Mouse (Mus musculus) heart, embryonic 16.5 days (tissue): ENCODE data around the gene Pard6b. TPM values are rescaled to one million over a fixed set of nuclear protein-coding genes. Genes with fewer than 3 reads are reported as not detected.

ENCODE experiments used
- ATAC-seq: fragments of 200-750 bp; cut with Nextera tagmentation; replicated peaks from 2 replicates; pipeline ENCODE4 v1.8.0; 2017; ENCODE audit warnings: moderate number of reproducible peaks; ENCODE audit not compliant: insufficient read depth, low FRiP score; ENCODE audit errors: extremely low read depth
- H3K27ac ChIP-seq: fragments of 300-500 bp; sonication (generic); 2 replicates; pipeline ENCODE4 v1.5.1; 2014; ENCODE audit warnings: mild to moderate bottlenecking, low read length, control low read depth, moderate library complexity
- H3K27me3 ChIP-seq: fragments of 300-500 bp; sonication (generic); 2 replicates; pipeline ENCODE4 v1.6.1; 2014; ENCODE audit warnings: low read length, mixed read lengths; ENCODE audit not compliant: control insufficient read depth, insufficient read depth
- H3K36me3 ChIP-seq: fragments of 300-500 bp; sonication (generic); 2 replicates; pipeline ENCODE4 v1.6.1; 2014; ENCODE audit not compliant: control insufficient read depth, insufficient read depth
- H3K4me1 ChIP-seq: fragments of 300-500 bp; sonication (generic); 2 replicates; pipeline ENCODE4 v1.6.1; 2014; ENCODE audit warnings: low read length, mixed read lengths; ENCODE audit not compliant: control insufficient read depth, insufficient read depth
- H3K4me2 ChIP-seq: fragments of 300-500 bp; sonication (generic); 2 replicates; pipeline ENCODE4 v1.6.1; 2014; ENCODE audit warnings: low read depth, mild to moderate bottlenecking, control low read depth, low read length
- H3K4me3 ChIP-seq: fragments of 300-500 bp; sonication (generic); 2 replicates; pipeline ENCODE4 v1.5.1; 2014; ENCODE audit warnings: mild to moderate bottlenecking, control low read depth, low read length
- H3K9ac ChIP-seq: fragments of 300-500 bp; sonication (generic); 2 replicates; pipeline ENCODE4 v1.6.1; 2014; ENCODE audit warnings: low read length, control low read depth
- H3K9me3 ChIP-seq: fragments of 300-500 bp; sonication (generic); replicated peaks from 2 replicates; pipeline ENCODE4 v1.6.1; 2016; ENCODE audit warnings: low read length; ENCODE audit not compliant: control insufficient read depth
- WGBS: fragments of 180-500 bp; shearing (Covaris S2); extraction: QIAGEN DNeasy Blood & Tissue Kit; methylation state at CpG from one replicate; pipeline ENCODE4 v1.1.7; 2014; 5-methylcytosine and 5-hydroxymethylcytosine counted together
- microRNA-seq: library from miRNA; unstranded; fragments of <30 nt; microRNA quantifications from one replicate; pipeline ENCODE4, GENCODE M21; 2017
- polyA plus RNA-seq: library from polyadenylated mRNA; unstranded; fragments of >200 nt; fragmentation: Nextera tagmentation; extraction: Ambion mirVana; gene quantifications from 2 replicates; pipeline ENCODE4 v1.2.1, GENCODE M21; 2015

Gene Pard6b
- polyA plus RNA-seq, 1 experiment from 2014 or later: 5.4 TPM

DNA sequence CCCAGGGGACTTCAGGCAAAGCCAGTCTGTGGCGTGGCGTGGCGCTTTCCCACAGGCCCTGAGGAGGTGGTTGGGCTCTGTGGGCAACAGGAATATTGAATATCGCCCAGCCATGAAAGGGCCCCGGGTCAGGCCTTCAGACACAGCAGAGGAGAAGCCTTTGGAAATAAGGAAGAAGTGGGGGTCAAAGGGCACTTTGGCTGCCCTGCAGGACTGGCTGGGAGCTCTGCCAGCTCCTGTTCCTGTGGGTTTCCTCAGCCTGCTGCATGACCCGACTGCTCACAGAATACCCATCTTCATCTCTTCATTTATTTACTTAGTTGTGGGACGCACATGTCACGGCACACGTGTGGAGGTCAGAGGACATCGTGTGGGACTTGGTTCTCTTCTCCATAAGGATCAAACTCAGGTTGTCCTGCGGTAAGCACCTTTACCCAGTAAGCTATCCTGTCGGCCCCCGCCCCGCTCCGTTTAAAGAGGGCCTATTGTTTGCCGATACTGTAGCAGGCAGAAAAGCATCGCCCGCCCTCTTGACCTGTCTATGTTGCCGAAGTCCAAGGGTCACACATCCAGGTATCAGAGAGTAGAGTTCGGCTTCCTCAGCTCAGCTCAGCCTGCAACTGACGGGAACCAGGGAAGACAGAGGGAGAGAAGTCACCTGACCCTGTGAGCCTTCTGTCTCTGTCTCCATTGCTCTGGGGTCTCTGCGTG lies 67.1 kb downstream of the Pard6b start:
- Histone ChIP-seq H3K27ac (no peak overlapping the region), H3K4me2 (no peak overlapping the region), H3K4me1 (peaks cover 11% of the 10 kb centered on the region; the same call in 1 of the 2 replicates), H3K9ac (no peak overlapping the region), H3K9me3 (no peaks in the 10 kb centered on the region), H3K4me3 (no peak overlapping the region), H3K27me3 (no peaks in the 10 kb centered on the region), H3K36me3 (no peaks in the 10 kb centered on the region)
- no peak for ATAC-seq
- 76% methylated on average over 22 of the region's 22 CpGs for WGBS

DNA sequence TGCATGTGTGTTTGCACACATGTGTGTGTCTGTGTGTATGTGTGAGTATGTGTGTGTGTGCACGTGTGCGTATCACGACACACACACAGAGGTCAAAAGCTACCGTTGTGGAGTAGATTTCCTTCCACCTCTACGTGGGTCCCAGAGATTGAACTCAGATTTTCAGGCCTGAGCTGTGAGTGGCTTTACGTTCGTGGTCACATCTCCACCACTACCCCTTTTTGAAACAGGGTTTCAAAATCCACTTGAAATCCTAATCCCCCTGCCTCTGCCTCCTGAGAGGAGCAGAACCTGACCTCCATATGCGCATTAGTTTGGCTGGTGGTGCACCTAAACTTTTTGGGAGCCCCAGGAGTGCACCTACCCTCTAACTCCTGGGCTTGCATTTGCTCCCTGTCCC lies 68.4 kb downstream of the Pard6b start:
- WGBS: 87% methylated on average over 8 of the region's 8 CpGs
- no peak overlapping the region for H3K4me3 ChIP-seq
- peaks cover 7% of the 10 kb centered on the region; the same call in 1 of the 2 replicates for H3K4me1 ChIP-seq
- H3K4me2 ChIP-seq: no peak overlapping the region
- no peak overlapping the region for H3K9ac ChIP-seq
- ATAC-seq: no peak
- H3K36me3 ChIP-seq: no peaks in the 10 kb centered on the region
- H3K9me3 ChIP-seq: no peaks in the 10 kb centered on the region
- H3K27me3 ChIP-seq: no peaks in the 10 kb centered on the region
- H3K27ac ChIP-seq: no peak overlapping the region

Small RNA genes within 50 kb of the gene (microRNA-seq; reads per million reads assigned to microRNA genes)
- not detected for gene Gm24327

Other genes starting within 250 kb of the Pard6b start
- 44.7 and 50.8 TPM in 2 replicates for gene Ptpn1, start 148.9 kb upstream of the Pard6b start, polyA plus RNA-seq
- 0.84 and 0.99 TPM in 2 replicates for gene Ripor3, start 70.4 kb upstream of the Pard6b start, polyA plus RNA-seq
- gene Adnp, start 126.1 kb downstream of the Pard6b start, polyA plus RNA-seq: 1.4 and 1.6 TPM in 2 replicates
- gene Gm20716, start 149.4 kb downstream of the Pard6b start, polyA plus RNA-seq: 10.8 and 11.8 TPM in 2 replicates
- 89.3 and 104 TPM in 2 replicates for gene Dpm1, start 149.6 kb downstream of the Pard6b start, polyA plus RNA-seq
- 4.3 and 4.9 TPM in 2 replicates for gene Mocs3, start 149.6 kb downstream of the Pard6b start, polyA plus RNA-seq
- 0.17 and 0.22 TPM in 2 replicates for gene Kcng1, start 200.7 kb downstream of the Pard6b start, polyA plus RNA-seq